Mouse (Mus musculus): Measurements from ENCODE around the gene Gm45623. TPM values are rescaled to one million over a fixed set of nuclear protein-coding genes. Genes with fewer than 3 reads are reported as not detected.
A peak's percentile ranks its signal among the peaks of the same experiment; 100 is the strongest.

Gm45623 gene
- not detected in 2 replicates for polyA plus RNA-seq (2015; fragmentation: Nextera tagmentation; extraction: Ambion mirVana)

DNA sequence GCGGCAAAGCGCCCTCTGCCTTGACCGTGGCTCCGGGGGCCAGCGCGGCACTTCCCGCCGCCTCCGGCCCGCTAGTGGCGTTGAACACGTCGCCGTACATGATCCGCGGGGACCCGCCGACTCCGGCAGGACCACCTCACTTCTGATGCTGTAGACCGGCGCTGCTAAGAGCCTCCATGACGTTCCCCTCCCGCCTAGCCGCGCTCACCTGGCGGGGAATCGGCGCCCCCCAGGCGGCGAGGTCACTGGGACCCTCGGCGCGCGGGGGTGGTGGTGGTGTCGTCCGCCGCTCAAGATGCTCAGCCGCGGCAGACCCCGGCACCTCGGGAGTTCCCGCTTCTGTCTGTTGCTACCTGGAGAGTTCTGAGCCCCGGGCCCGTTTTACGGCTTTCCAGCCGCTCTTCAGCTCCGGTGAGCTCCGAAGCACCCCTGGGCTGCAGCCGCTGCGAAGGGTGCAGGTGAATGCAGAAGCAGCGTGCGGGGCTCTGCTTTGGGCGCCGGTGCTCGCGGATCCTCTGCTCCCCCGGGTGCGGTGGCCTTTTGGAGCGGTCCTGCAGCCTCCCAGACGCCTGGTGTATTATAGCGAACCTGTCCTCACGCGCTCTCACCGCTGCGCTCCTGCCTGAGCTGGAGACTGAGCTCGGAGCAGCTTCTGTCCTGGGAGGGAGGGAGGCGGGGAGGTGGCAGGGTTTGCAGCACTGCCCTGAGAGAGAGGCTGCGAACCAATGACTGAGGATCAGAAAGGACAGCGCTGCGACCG lies at the start of gene Gm45623:
Gene Gm45623 (minus strand): TSS at position 636 of the 760 bp plus-strand sequence.
- Histone ChIP-seq H3K4me3 (ENCODE audit: low read depth, low read length) (peak within 1 kb of the TSS; percentile 39), H3K27me3 (ENCODE audit: insufficient read depth, low read length) (peaks cover 44% of the 10 kb centered on the region), H3K27ac (ENCODE audit: low read depth) (no peak within 1 kb of the TSS), H3K4me2 (ENCODE audit: low read depth, low read length) (peak within 1 kb of the TSS; percentile 64), H3K36me3 (replicated peaks; ENCODE audit: insufficient read depth, low read length) (no peaks in the 10 kb centered on the region), H3K4me1 (ENCODE audit: insufficient read depth) (peaks cover 15% of the 10 kb centered on the region), H3K9ac (replicated peaks) (no peak within 1 kb of the TSS; the same call in 1 of the 2 replicates), H3K9me3 (ENCODE audit: low read length) (no peaks in the 10 kb centered on the region)
- ATAC-seq (no peak), DNase-seq (no peak)
- 4% methylated on average over 52 of the region's 71 CpGs for WGBS (ENCODE audit: insufficient replicate concordance)
- TF ChIP-seq EP300 (IDR thresholded peaks at IDR 0.05; ENCODE audit: low read depth) (no peak), CTCF (IDR thresholded peaks at IDR 0.05; ENCODE audit: low read depth) (no peak)

DNA sequence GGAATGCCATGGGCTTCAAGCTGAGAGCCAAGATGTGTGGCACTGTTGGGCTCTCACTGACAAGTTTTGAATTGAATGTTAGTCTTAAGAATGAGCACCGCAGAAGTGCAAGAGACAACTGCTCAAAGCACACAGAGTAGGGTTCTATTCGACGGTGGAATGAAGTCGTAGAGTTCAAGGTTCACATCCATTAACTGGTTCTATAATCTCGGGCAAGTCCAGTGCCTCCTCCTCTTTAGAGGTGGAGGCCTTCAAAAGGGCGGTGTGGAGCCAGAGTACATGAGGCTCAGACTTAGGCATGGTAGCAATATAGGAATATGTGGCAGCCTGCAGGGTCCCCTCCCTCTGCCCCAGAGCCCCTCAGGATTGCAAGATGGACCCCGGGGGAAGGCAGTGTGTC lies 43.8 kb upstream of the Gm45623 start:
- Histone ChIP-seq H3K27me3 (ENCODE audit: insufficient read depth, low read length) (no peaks in the 10 kb centered on the region), H3K36me3 (replicated peaks; ENCODE audit: insufficient read depth, low read length) (no peaks in the 10 kb centered on the region), H3K27ac (ENCODE audit: low read depth) (no peak overlapping the region), H3K4me2 (ENCODE audit: low read depth, low read length) (no peak overlapping the region), H3K4me3 (ENCODE audit: low read depth, low read length) (no peak overlapping the region), H3K9me3 (ENCODE audit: low read length) (no peaks in the 10 kb centered on the region), H3K9ac (replicated peaks) (no peak overlapping the region), H3K4me1 (ENCODE audit: insufficient read depth) (no peaks in the 10 kb centered on the region)
- no peak for TF ChIP-seq CTCF (IDR thresholded peaks at IDR 0.05; ENCODE audit: low read depth)
- TF ChIP-seq EP300 (IDR thresholded peaks at IDR 0.05; ENCODE audit: low read depth): no peak
- no peak for DNase-seq
- no peak for ATAC-seq
- WGBS (ENCODE audit: insufficient replicate concordance): 69% methylated on average over 7 of the region's 7 CpGs

DNA sequence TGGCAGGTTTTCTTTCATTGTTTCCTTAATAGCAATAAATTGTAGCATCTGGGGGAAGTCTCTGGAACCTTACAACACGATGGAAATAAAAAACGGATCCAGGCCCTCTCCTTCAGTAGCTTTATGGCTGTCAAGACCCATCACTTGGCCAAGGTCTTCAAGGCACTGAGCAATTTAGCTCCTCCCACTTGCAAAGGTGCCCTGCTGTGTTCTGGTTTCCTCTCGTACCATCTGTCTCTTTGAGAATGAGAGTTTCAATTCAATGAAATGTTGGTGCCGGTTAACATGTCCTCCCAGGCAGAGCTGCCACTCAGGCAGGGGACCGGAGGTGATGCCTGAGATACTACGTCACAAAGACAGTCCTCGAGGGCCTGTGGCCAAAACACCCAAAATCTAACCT lies 41.9 kb upstream of the Gm45623 start:
- ATAC-seq: no peak
- Histone ChIP-seq H3K9ac (replicated peaks) (no peak overlapping the region), H3K9me3 (ENCODE audit: low read length) (no peaks in the 10 kb centered on the region), H3K27me3 (ENCODE audit: insufficient read depth, low read length) (no peaks in the 10 kb centered on the region), H3K4me2 (ENCODE audit: low read depth, low read length) (no peak overlapping the region), H3K4me1 (ENCODE audit: insufficient read depth) (no peaks in the 10 kb centered on the region), H3K4me3 (ENCODE audit: low read depth, low read length) (no peak overlapping the region), H3K27ac (ENCODE audit: low read depth) (no peak overlapping the region), H3K36me3 (replicated peaks; ENCODE audit: insufficient read depth, low read length) (no peaks in the 10 kb centered on the region)
- 70% methylated on average over 7 of the region's 7 CpGs for WGBS (ENCODE audit: insufficient replicate concordance)
- TF ChIP-seq EP300 (IDR thresholded peaks at IDR 0.05; ENCODE audit: low read depth): no peak
- no peak for TF ChIP-seq CTCF (IDR thresholded peaks at IDR 0.05; ENCODE audit: low read depth)
- DNase-seq: no peak

DNA sequence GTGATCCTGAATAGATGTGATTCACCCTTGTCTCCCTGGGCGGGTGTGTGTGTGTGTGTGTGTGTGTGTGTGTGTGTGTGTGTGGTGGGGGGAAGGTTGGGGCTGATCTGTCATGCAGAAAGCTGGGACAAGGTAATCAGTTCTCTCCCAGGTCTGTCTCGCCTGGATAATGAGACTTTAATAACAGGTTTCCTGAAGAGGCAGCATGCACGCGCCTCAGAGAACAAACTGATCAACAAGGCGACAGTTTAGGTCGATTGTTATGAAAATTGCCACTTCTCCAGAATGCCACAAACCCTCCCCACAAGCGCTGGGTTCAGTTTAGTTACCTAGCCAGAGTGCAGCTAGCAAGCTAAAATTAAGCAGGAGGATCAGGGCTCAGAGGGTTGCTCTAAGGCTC lies 40.8 kb upstream of the Gm45623 start:
- 66% methylated on average over 7 of the region's 7 CpGs for WGBS (ENCODE audit: insufficient replicate concordance)

DNA sequence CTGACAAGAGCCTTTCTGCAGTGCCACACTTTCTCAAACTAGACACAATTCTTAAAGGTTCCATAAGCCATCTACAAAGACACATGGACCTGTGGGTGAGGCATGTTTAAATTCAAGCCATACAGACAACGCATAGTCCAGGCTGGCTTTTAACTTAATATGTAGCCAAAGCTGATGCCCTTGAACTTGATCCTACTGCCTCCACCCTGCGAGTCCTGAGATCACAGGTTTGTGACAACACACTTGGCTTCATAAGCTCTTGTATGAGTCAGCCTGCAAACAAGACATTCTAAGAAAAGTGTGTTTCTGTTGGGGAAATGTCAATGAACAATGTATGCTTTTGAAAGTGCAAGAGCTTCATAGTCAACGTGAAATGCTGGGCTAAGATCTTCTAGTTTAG lies 39.2 kb upstream of the Gm45623 start:
- WGBS (ENCODE audit: insufficient replicate concordance): 68% methylated on average over 3 of the region's 3 CpGs
- Histone ChIP-seq H3K9me3 (ENCODE audit: low read length) (no peaks in the 10 kb centered on the region), H3K27me3 (ENCODE audit: insufficient read depth, low read length) (no peaks in the 10 kb centered on the region), H3K9ac (replicated peaks) (no peak overlapping the region), H3K27ac (ENCODE audit: low read depth) (no peak overlapping the region), H3K4me3 (ENCODE audit: low read depth, low read length) (no peak overlapping the region), H3K4me1 (ENCODE audit: insufficient read depth) (no peaks in the 10 kb centered on the region), H3K4me2 (ENCODE audit: low read depth, low read length) (no peak overlapping the region), H3K36me3 (replicated peaks; ENCODE audit: insufficient read depth, low read length) (no peaks in the 10 kb centered on the region)
- TF ChIP-seq EP300 (IDR thresholded peaks at IDR 0.05; ENCODE audit: low read depth): no peak
- TF ChIP-seq CTCF (IDR thresholded peaks at IDR 0.05; ENCODE audit: low read depth): no peak
- ATAC-seq (no peak), DNase-seq (no peak)

More for the DNA sequence above, 40.8 kb upstream of the Gm45623 start:
- Histone ChIP-seq H3K9ac (replicated peaks) (no peak overlapping the region), H3K36me3 (replicated peaks; ENCODE audit: insufficient read depth, low read length) (no peaks in the 10 kb centered on the region), H3K4me1 (ENCODE audit: insufficient read depth) (no peaks in the 10 kb centered on the region), H3K9me3 (ENCODE audit: low read length) (no peaks in the 10 kb centered on the region), H3K4me2 (ENCODE audit: low read depth, low read length) (no peak overlapping the region), H3K27ac (ENCODE audit: low read depth) (no peak overlapping the region), H3K4me3 (ENCODE audit: low read depth, low read length) (no peak overlapping the region), H3K27me3 (ENCODE audit: insufficient read depth, low read length) (no peaks in the 10 kb centered on the region)
- no peak for ATAC-seq
- TF ChIP-seq CTCF (IDR thresholded peaks at IDR 0.05; ENCODE audit: low read depth): no peak
- TF ChIP-seq EP300 (IDR thresholded peaks at IDR 0.05; ENCODE audit: low read depth): no peak
- no peak for DNase-seq

DNA sequence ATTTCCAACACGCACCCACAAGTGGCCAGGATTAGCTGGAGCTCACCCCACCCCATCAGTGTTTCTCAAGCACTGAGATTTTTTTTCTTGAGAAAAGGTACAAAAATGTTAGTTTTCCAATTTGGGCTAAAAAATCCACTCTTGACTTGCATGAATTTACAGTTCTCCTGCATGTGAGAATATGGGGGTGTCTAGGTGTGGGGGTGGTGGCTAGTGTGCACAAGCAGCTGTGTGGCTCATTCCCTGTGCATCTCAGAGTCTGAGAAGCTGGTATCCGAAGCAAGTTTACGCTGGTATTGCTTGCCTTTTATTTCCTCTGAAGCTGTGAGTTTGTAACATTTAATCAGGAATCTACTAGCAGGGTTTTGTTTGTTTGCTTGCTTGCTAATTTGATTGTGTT lies 37.1 kb upstream of the Gm45623 start:
- Histone ChIP-seq H3K4me2 (ENCODE audit: low read depth, low read length) (no peak overlapping the region), H3K4me1 (ENCODE audit: insufficient read depth) (no peaks in the 10 kb centered on the region), H3K9ac (replicated peaks) (no peak overlapping the region), H3K27me3 (ENCODE audit: insufficient read depth, low read length) (no peaks in the 10 kb centered on the region), H3K36me3 (replicated peaks; ENCODE audit: insufficient read depth, low read length) (no peaks in the 10 kb centered on the region), H3K9me3 (ENCODE audit: low read length) (no peaks in the 10 kb centered on the region), H3K27ac (ENCODE audit: low read depth) (no peak overlapping the region), H3K4me3 (ENCODE audit: low read depth, low read length) (no peak overlapping the region)
- WGBS (ENCODE audit: insufficient replicate concordance): 91% methylated on average over 3 of the region's 3 CpGs
- ATAC-seq: no peak
- TF ChIP-seq EP300 (IDR thresholded peaks at IDR 0.05; ENCODE audit: low read depth) (no peak), CTCF (IDR thresholded peaks at IDR 0.05; ENCODE audit: low read depth) (no peak)
- no peak for DNase-seq

All from liver, postnatal 0 days (tissue).